Mouse (Mus musculus): ENCODE measurements around the gene Capzb. TPM values are rescaled to one million over a fixed set of nuclear protein-coding genes. Genes with fewer than 3 reads are reported as not detected.
A peak's percentile ranks its signal among the peaks of the same experiment; 100 is the strongest.

The Capzb gene
- total and polyA plus RNA-seq, 3 experiments, result 103 to 354 TPM; not detected in 1

GRCm38 (mm10) chr4:139216566-139216965 lies 23.9 kb downstream of the Capzb start:
- Histone ChIP-seq H3K9me3 (replicated peaks; ENCODE audit: insufficient read depth, low read length) (no peaks in the 10 kb centered on the region), H3K4me3 (ENCODE audit: control insufficient read depth in 1 of 2, insufficient read depth in 1 of 2, low read depth in 2 of 2, low read length in 2 of 2) (no peak overlapping the region), H3K36me3 (ENCODE audit: control insufficient read depth in 1 of 2, insufficient read depth in 2 of 2, low read length in 2 of 2) (peaks cover 0 to 3% of the 10 kb centered on the region in 2 experiments; a peak in 2 of 4 replicates), H3K27ac (ENCODE audit: control insufficient read depth, low read depth, low read length) (no peak overlapping the region), H3K4me1 (ENCODE audit: control insufficient read depth in 1 of 2, insufficient read depth in 2 of 2, low read length in 2 of 2) (no peaks in the 10 kb centered on the region), H3K27me3 (ENCODE audit: control insufficient read depth in 1 of 2, insufficient read depth in 2 of 2, low read length in 2 of 2) (no peaks in the 10 kb centered on the region), H3K9ac (ENCODE audit: control insufficient read depth, low read depth, low read length, poor library complexity, severe bottlenecking) (no peak overlapping the region), H3K79me2 (ENCODE audit: control insufficient read depth, insufficient read depth, low read length, poor library complexity) (peaks cover 46% of the 10 kb centered on the region)
- no peak for TF ChIP-seq RAD21 (IDR thresholded peaks at IDR 0.05; ENCODE audit: low read depth, low read length)
- TF ChIP-seq NELFE (IDR thresholded peaks at IDR 0.05; ENCODE audit: low read depth, low read length), result no peak
- TF ChIP-seq ELF1 (IDR thresholded peaks at IDR 0.05; ENCODE audit: low read depth, low read length), result no peak
- TF ChIP-seq USF1 (IDR thresholded peaks at IDR 0.05; ENCODE audit: low read depth, low read length), result no peak
- no peak for TF ChIP-seq E2F4 (IDR thresholded peaks at IDR 0.05; ENCODE audit: borderline replicate concordance, low read depth, low read length)
- TF ChIP-seq ZC3H11A (IDR thresholded peaks at IDR 0.05; ENCODE audit: low read depth, low read length), result no peak
- no peak for TF ChIP-seq MEF2A (IDR thresholded peaks at IDR 0.05; ENCODE audit: extremely low read depth, insufficient replicate concordance, low read depth, low read length, poor library complexity, severe bottlenecking)
- no peak for TF ChIP-seq GATA1 (IDR thresholded peaks at IDR 0.05; ENCODE audit: low read depth, low read length)
- TF ChIP-seq JUND (IDR thresholded peaks at IDR 0.05; ENCODE audit: low read depth, low read length), result no peak
- no peak for TF ChIP-seq MAX (IDR thresholded peaks at IDR 0.05; ENCODE audit: low read length)
- no peak for TF ChIP-seq UBTF (IDR thresholded peaks at IDR 0.05; ENCODE audit: borderline replicate concordance, insufficient read depth, low read depth, low read length)
- no peak for TF ChIP-seq TCF12 (IDR thresholded peaks at IDR 0.05; ENCODE audit: low read depth, low read length)
- TF ChIP-seq RCOR1 (IDR thresholded peaks at IDR 0.05; ENCODE audit: low read depth, low read length), result no peak
- DNase-seq (ENCODE audit: low read depth, low spot score), result no peak

- Histone ChIP-seq H3K79me2 (ENCODE audit: control insufficient read depth, insufficient read depth, low read length, poor library complexity) (peaks cover 42% of the 10 kb centered on the region), H3K27me3 (ENCODE audit: control insufficient read depth in 1 of 2, insufficient read depth in 2 of 2, low read length in 2 of 2) (no peaks in the 10 kb centered on the region), H3K36me3 (ENCODE audit: control insufficient read depth in 1 of 2, insufficient read depth in 2 of 2, low read length in 2 of 2) (peaks cover 0 to 3% of the 10 kb centered on the region in 2 experiments; a peak in 2 of 4 replicates), H3K9ac (ENCODE audit: control insufficient read depth, low read depth, low read length, poor library complexity, severe bottlenecking) (no peak overlapping the region), H3K4me1 (ENCODE audit: control insufficient read depth in 1 of 2, insufficient read depth in 2 of 2, low read length in 2 of 2) (no peaks in the 10 kb centered on the region), H3K27ac (ENCODE audit: control insufficient read depth, low read depth, low read length) (no peak overlapping the region), H3K9me3 (replicated peaks; ENCODE audit: insufficient read depth, low read length) (no peaks in the 10 kb centered on the region), H3K4me3 (ENCODE audit: control insufficient read depth in 1 of 2, insufficient read depth in 1 of 2, low read depth in 2 of 2, low read length in 2 of 2) (no peak overlapping the region)
- peak; percentile 21 for DNase-seq (ENCODE audit: low read depth, low spot score)
- TF ChIP-seq MEF2A (IDR thresholded peaks at IDR 0.05; ENCODE audit: extremely low read depth, insufficient replicate concordance, low read depth, low read length, poor library complexity, severe bottlenecking), result no peak
- TF ChIP-seq TBP (IDR thresholded peaks at IDR 0.05; ENCODE audit: low read depth, low read length), result no peak
Measured at GRCm38 (mm10) chr4:139218539-139218938, 25.8 kb downstream of the Capzb start.

GRCm38 (mm10) chr4:139219656-139220055 lies 27.0 kb downstream of the Capzb start:
- H3K9ac ChIP-seq (ENCODE audit: control insufficient read depth, low read depth, low read length, poor library complexity, severe bottlenecking), result no peak overlapping the region
- H3K79me2 ChIP-seq (ENCODE audit: control insufficient read depth, insufficient read depth, low read length, poor library complexity), result peaks cover 37% of the 10 kb centered on the region
- TF ChIP-seq POLR2AphosphoS2 (IDR thresholded peaks at IDR 0.05; ENCODE audit: low read length), result no peak
- TF ChIP-seq MAFK (IDR thresholded peaks at IDR 0.05; ENCODE audit: borderline replicate concordance, low read depth, low read length), result no peak
- TF ChIP-seq CHD2 (IDR thresholded peaks at IDR 0.05; ENCODE audit: low read length), result no peak
- TF ChIP-seq BHLHE40 (IDR thresholded peaks at IDR 0.05; ENCODE audit: borderline replicate concordance, low read depth, low read length), result no peak
- no peak for TF ChIP-seq MAZ (IDR thresholded peaks at IDR 0.05; ENCODE audit: low read depth, low read length)
- no peak for TF ChIP-seq CTCF (IDR thresholded peaks at IDR 0.05 in 2 of 3, conservative IDR thresholded peaks at IDR 0.05 in 1 of 3; ENCODE audit: control insufficient read depth in 1 of 3, insufficient read depth in 1 of 3, low read depth in 2 of 3, low read length in 3 of 3, poor library complexity in 1 of 3, severe bottlenecking in 1 of 3)
- TF ChIP-seq GATA1 (IDR thresholded peaks at IDR 0.05; ENCODE audit: low read depth, low read length), result no peak
- TF ChIP-seq UBTF (IDR thresholded peaks at IDR 0.05; ENCODE audit: borderline replicate concordance, insufficient read depth, low read depth, low read length), result no peak
- no peak for TF ChIP-seq POLR2A (IDR thresholded peaks at IDR 0.05; ENCODE audit: control insufficient read depth in 1 of 2, insufficient read depth in 1 of 2, low read depth in 1 of 2, low read length in 2 of 2, poor library complexity in 1 of 2)
- H3K27me3 ChIP-seq (ENCODE audit: control insufficient read depth in 1 of 2, insufficient read depth in 2 of 2, low read length in 2 of 2), result no peaks in the 10 kb centered on the region
- H3K4me3 ChIP-seq (ENCODE audit: control insufficient read depth in 1 of 2, insufficient read depth in 1 of 2, low read depth in 2 of 2, low read length in 2 of 2), result no peak overlapping the region
- H3K27ac ChIP-seq (ENCODE audit: control insufficient read depth, low read depth, low read length), result no peak overlapping the region
- no peak for DNase-seq (ENCODE audit: low read depth, low spot score)
- peaks cover 0 to 5% of the 10 kb centered on the region in 2 experiments; a peak in 2 of 4 replicates for H3K36me3 ChIP-seq (ENCODE audit: control insufficient read depth in 1 of 2, insufficient read depth in 2 of 2, low read length in 2 of 2)
- H3K9me3 ChIP-seq (replicated peaks; ENCODE audit: insufficient read depth, low read length), result no peaks in the 10 kb centered on the region
- H3K4me1 ChIP-seq (ENCODE audit: control insufficient read depth in 1 of 2, insufficient read depth in 2 of 2, low read length in 2 of 2), result no peaks in the 10 kb centered on the region
